Mouse (Mus musculus): Measurements from ENCODE around the gene AC131692.1. TPM values are rescaled to one million over a fixed set of nuclear protein-coding genes. Genes with fewer than 3 reads are reported as not detected.

The AC131692.1 gene
- polyA plus RNA-seq, 1 experiment from 2014 or later = 0.34 TPM

DNA sequence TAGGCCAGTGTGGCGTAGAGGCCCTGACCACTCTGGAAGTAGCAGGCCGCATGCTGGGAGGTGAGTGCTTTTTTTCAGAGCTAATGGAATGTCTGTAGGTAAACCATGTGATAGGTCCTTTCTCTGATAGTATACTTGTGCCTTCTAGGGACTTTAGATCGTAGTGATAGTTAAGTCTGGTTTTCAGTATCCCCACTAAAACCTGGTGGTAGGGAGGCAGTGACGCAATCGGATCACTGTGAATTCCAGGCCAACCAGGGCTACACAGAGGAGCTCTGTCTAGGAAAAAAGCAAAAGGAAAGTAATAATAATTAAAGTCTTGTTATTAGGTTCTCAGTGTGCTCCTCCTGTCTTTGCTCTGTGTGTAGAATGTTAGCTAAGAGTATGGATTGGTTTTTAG, 35.7 kb upstream of the AC131692.1 start:
- peak overlapping the region; percentile 78; the same call in 1 of the 2 replicates for H3K27ac ChIP-seq
- H3K9ac ChIP-seq = peak overlapping the region; percentile 97
- no peaks in the 10 kb centered on the region for H3K9me3 ChIP-seq
- peak overlapping the region; percentile 86 for H3K4me3 ChIP-seq
- no peak for ATAC-seq (ENCODE audit: insufficient number of reproducible peaks, insufficient read depth, low FRiP score, low TSS enrichment, low read depth)
- peak overlapping the region; percentile 84 for H3K4me2 ChIP-seq
- no peaks in the 10 kb centered on the region for H3K27me3 ChIP-seq
- peaks cover 37% of the 10 kb centered on the region for H3K36me3 ChIP-seq
- H3K4me1 ChIP-seq = peaks cover 34% of the 10 kb centered on the region
- 36% methylated on average over 5 of the region's 5 CpGs for WGBS

DNA sequence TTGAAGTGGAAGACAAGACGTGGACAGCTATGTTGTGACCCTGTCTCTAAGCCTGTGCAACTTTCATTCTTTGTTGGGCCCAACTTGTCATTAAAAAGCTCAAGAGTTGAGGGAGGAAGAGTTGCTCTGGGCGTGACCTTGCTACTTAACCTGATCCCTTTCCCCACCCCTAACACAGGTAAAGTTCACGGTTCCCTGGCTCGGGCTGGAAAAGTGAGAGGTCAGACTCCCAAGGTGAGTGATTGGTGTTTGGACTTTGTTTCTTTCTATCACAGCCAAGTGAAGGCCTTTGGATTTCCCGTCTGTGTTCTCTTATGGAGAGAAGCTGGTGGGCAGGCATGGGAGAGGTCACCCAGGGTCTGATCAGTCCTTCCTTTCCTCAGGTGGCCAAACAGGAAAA, 35.3 kb upstream of the AC131692.1 start:
- peak overlapping the region; percentile 84 for H3K4me2 ChIP-seq
- ATAC-seq (ENCODE audit: insufficient number of reproducible peaks, insufficient read depth, low FRiP score, low TSS enrichment, low read depth) = no peak
- no peak overlapping the region for H3K27ac ChIP-seq
- H3K4me1 ChIP-seq = peaks cover 34% of the 10 kb centered on the region
- H3K4me3 ChIP-seq = peak overlapping the region; percentile 86
- H3K36me3 ChIP-seq = peaks cover 32% of the 10 kb centered on the region
- no peaks in the 10 kb centered on the region for H3K9me3 ChIP-seq
- WGBS = 81% methylated on average over 5 of the region's 5 CpGs
- no peaks in the 10 kb centered on the region for H3K27me3 ChIP-seq
- H3K9ac ChIP-seq = peak overlapping the region; percentile 97

DNA sequence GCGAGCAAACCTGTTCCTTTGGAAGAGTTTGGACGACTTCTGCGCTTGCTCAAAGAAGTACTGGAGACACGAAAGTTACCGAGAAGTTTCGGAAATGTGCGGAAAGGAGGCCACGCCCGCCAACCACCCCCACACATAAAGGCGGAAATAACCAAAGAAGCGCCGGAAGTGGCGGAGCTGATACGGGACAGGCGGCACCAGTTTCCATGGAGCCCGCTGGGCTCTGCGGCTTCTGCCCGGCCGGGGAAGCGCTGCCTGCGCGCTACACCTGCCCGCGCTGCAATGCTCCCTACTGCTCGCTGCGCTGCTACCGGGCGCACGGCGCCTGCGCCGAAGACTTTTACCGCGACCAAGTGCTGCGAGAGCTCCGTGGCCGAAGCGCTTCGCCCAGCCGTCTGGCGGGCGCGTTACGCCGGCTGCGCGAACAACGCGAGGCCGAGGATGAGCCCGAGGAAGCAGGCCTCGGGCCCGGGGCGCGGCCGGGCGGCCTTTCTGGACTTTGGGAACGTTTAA, 33.1 kb upstream of the AC131692.1 start, which contains the start of gene Znhit2:
TSS of gene Znhit2 (plus strand) at position 172 of the 513 bp plus-strand sequence.
- Histone ChIP-seq H3K27me3 (no peaks in the 10 kb centered on the region), H3K36me3 (peaks cover 13% of the 10 kb centered on the region), H3K4me1 (peaks cover 34% of the 10 kb centered on the region), H3K27ac (peak within 1 kb of the TSS; percentile 94), H3K4me3 (peak within 1 kb of the TSS; percentile 90), H3K9me3 (no peaks in the 10 kb centered on the region), H3K9ac (peak within 1 kb of the TSS; percentile 96), H3K4me2 (peak within 1 kb of the TSS; percentile 100)
- ATAC-seq (ENCODE audit: insufficient number of reproducible peaks, insufficient read depth, low FRiP score, low TSS enrichment, low read depth) = peak; percentile 67
- 0% methylated on average over 58 of the region's 58 CpGs for WGBS

DNA sequence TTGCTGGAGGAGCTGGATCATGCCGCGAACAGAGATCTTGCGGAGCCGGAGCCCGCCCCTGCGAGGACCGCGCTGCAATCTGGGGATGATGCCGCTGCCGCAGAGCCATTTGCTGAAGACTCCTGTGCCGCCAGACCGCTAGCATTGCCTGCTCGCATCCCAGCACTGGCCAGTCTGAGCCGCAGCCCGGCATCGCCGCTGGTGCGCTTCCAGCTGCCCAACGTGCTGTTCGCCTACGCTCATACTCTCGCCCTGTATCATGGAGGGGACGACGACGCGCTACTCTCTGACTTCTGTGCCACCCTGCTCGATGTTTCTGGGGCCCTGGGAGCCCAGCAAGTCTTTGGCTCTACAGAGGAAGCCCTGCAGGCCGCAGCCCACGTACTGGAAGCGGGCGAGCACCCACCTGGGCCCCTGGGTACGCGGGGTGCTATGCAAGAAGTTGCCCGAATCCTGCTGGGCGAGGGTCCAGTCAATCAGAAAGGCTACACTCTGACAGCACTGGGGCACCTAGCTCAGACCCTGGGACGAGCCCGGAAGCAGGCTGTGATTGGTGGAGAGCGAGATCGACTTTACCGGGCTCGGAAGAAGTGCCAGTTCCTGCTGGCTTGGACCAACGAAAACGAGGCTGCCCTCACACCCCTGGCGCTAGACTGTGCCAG, 32.4 kb upstream of the AC131692.1 start:
- H3K27ac ChIP-seq = peak overlapping the region; percentile 94
- H3K4me2 ChIP-seq = peak overlapping the region; percentile 100
- H3K9ac ChIP-seq = peak overlapping the region; percentile 96
- peaks cover 34% of the 10 kb centered on the region for H3K4me1 ChIP-seq
- peak overlapping the region; percentile 90 for H3K4me3 ChIP-seq
- WGBS = 2% methylated on average over 44 of the region's 44 CpGs
- ATAC-seq (ENCODE audit: insufficient number of reproducible peaks, insufficient read depth, low FRiP score, low TSS enrichment, low read depth) = no peak
- no peaks in the 10 kb centered on the region for H3K27me3 ChIP-seq
- peaks cover 13% of the 10 kb centered on the region for H3K36me3 ChIP-seq
- H3K9me3 ChIP-seq = no peaks in the 10 kb centered on the region

DNA sequence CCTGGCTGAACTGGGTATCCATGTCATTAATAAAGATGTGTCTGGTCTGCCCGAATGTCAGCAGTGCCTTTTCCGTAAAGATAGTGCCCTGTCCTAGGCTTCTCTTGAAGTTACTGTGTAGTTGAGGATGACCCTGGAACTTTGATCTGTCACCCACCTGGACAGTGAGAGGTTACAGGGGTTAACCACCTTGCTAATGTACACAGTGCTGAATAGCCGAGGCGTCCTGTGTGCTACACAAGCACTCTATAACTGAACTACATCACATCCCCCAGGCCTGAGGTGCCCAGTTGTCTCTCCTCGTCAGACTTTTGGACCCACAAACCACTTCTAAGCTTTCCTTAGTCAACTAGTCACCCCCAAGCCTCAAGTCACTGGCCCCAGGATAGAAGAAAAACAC, 31.8 kb upstream of the AC131692.1 start:
- 69% methylated on average over 5 of the region's 5 CpGs for WGBS
- Histone ChIP-seq H3K36me3 (peaks cover 13% of the 10 kb centered on the region), H3K9ac (peak overlapping the region; percentile 96), H3K27ac (no peak overlapping the region), H3K9me3 (no peaks in the 10 kb centered on the region), H3K4me3 (peak overlapping the region; percentile 90), H3K4me2 (peak overlapping the region; percentile 100), H3K27me3 (no peaks in the 10 kb centered on the region), H3K4me1 (peaks cover 39% of the 10 kb centered on the region)
- no peak for ATAC-seq (ENCODE audit: insufficient number of reproducible peaks, insufficient read depth, low FRiP score, low TSS enrichment, low read depth)

DNA sequence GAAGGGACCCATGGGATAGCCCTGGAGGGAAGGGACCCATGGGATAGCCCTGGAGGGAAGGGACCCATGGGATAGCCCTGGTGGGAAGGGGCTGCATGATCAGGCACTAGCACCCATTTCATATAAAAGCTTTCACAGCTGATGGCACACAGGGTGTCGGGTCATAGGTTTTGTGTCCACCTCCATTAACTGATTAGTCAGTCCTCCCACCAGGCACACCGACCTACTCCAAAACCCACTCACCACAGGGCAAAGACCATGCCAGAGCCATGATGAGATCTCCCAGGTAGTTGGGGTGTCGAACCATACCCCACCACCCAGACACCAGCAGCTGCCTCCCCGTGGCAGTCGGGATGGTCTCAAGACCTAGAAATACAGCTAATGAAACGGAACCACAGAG, 31.1 kb upstream of the AC131692.1 start:
- H3K9ac ChIP-seq = no peak overlapping the region
- H3K9me3 ChIP-seq = no peaks in the 10 kb centered on the region
- 94% methylated on average over 6 of the region's 6 CpGs for WGBS
- H3K4me1 ChIP-seq = peaks cover 44% of the 10 kb centered on the region
- peak overlapping the region; percentile 100; the same call in 1 of the 2 replicates for H3K4me2 ChIP-seq
- no peak overlapping the region for H3K27ac ChIP-seq
- peaks cover 13% of the 10 kb centered on the region for H3K36me3 ChIP-seq
- no peaks in the 10 kb centered on the region for H3K27me3 ChIP-seq
- peak overlapping the region; percentile 90; the same call in 1 of the 2 replicates for H3K4me3 ChIP-seq
- ATAC-seq (ENCODE audit: insufficient number of reproducible peaks, insufficient read depth, low FRiP score, low TSS enrichment, low read depth) = no peak

DNA sequence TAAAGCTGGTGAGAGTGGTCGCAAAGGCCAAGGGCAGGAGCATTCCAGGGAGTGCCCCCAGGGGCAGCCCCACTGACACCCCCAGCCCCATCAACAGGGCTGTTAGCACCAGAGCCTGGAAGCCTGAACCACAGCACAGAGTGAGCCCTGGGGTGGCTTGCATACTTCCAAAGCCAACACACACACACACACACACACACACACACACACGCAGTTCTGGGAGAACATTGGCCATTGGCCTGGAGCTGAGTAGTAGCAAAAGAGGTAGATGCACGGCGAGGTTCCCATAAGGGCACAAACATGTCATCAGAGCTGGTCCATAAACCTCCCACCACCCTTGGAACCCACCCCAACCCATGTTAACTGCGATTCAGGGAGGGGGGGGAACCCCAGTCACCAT, 27.6 kb upstream of the AC131692.1 start:
- Histone ChIP-seq H3K9me3 (no peaks in the 10 kb centered on the region), H3K27ac (peak overlapping the region; percentile 86), H3K4me1 (peaks cover 35% of the 10 kb centered on the region), H3K27me3 (no peaks in the 10 kb centered on the region), H3K4me2 (peak overlapping the region; percentile 96), H3K36me3 (peaks cover 31% of the 10 kb centered on the region), H3K9ac (peak overlapping the region; percentile 75), H3K4me3 (peak overlapping the region; percentile 53)
- WGBS = 46% methylated on average over 5 of the region's 5 CpGs
- ATAC-seq (ENCODE audit: insufficient number of reproducible peaks, insufficient read depth, low FRiP score, low TSS enrichment, low read depth) = no peak

DNA sequence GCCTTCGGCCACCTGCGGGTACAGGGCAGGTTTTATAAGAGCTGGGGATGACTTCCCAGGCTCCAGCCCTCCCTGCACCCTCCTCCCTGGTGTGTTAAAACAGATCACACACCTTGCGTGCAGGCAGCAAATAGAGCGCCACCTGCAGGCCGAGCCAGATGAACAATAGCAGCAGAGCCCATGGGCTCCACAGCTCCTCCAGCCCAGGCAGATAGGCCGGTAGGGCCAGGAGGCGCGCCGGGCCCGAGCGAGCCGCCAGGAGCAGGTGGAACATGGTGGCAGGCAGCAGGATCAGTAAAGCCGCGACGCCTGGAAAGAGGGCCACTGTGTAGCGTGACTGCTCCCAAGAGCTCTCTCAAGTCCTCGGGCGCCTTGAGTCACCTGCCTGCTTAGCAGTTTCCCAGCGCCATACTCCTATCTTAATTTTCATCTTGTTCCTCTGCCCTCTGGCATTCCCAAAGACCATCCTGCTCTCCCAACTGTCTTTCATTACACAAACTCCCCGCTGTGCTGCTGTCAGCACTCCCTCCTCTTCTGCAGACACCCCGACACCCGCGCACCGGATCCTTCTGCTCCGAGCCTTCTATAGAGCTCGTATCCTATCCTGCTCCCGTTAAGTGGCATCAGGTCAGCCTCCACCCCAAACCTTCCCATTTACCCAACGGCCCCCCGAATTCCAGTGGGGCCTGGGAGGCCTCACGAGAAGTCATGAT, 27.1 kb upstream of the AC131692.1 start:
- Histone ChIP-seq H3K9ac (peak overlapping the region; percentile 75), H3K4me2 (peak overlapping the region; percentile 96), H3K36me3 (peaks cover 34% of the 10 kb centered on the region), H3K27ac (peak overlapping the region; percentile 86), H3K27me3 (no peaks in the 10 kb centered on the region), H3K9me3 (no peaks in the 10 kb centered on the region), H3K4me3 (peak overlapping the region; percentile 53), H3K4me1 (peaks cover 30% of the 10 kb centered on the region)
- 1% methylated on average over 30 of the region's 30 CpGs for WGBS
- ATAC-seq (ENCODE audit: insufficient number of reproducible peaks, insufficient read depth, low FRiP score, low TSS enrichment, low read depth) = peak; percentile 23; the same call in 1 of the 2 replicates

DNA sequence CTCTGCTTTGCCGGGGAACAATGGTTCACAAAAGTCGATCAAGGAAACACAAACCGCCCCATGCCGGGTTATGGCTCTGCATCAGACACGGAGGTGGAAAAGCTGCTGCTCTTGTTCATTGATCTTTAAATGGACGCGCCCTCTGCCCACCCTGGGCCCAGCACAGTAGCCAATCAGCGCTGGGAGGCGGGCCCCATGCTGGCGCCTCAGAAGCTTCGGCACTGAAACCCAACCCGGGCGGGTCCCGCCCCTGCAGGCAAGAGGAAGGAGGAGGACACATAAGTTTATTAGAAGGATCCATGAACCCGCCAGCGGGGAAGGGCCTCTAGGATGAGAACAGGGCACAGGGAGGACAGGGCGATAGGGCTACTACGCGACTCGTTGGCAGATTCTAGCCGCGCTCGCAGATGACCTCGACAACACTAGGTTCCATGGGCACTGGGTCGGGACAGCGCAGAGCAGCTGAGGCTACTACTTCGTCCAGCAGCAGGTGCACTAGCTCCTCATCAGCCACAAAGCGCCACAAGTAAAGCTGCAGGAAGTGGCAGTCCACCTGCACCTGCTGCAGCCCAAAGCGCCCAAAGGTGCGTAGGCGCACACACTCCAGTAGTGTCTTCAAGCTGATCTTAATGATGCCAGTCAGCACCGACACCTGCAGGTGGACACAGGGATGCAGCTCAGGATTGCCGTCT, 26.3 kb upstream of the AC131692.1 start, which contains the start of gene Tm7sf2:
TSS of gene Tm7sf2 (minus strand) at position 650 of the 692 bp plus-strand sequence.
- WGBS = 11% methylated on average over 33 of the region's 33 CpGs
- H3K27me3 ChIP-seq = no peaks in the 10 kb centered on the region

DNA sequence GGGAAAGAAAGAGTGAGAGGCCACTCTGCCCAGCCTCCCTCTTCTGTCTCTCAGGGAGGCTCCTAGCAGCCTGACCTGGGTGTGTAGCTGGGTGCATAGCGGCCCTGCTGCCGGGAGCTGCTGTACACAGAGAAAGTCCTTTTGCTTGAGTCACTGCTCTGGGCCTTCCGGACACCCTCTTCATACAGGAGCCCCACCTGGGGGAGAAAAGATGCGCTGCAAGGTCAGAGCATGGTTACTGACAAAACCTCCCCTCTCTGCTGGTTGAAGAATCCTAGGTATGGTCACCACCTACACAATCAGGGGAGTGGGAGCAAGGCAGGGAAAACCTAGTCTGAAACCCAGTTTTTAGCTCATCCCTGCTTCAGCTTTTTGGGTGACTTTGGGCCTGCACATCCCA, 25.3 kb upstream of the AC131692.1 start:
- Histone ChIP-seq H3K27me3 (no peaks in the 10 kb centered on the region), H3K36me3 (peaks cover 49% of the 10 kb centered on the region), H3K9ac (no peak overlapping the region), H3K9me3 (no peaks in the 10 kb centered on the region), H3K27ac (no peak overlapping the region), H3K4me1 (peaks cover 22% of the 10 kb centered on the region), H3K4me2 (no peak overlapping the region), H3K4me3 (no peak overlapping the region)
- no peak for ATAC-seq (ENCODE audit: insufficient number of reproducible peaks, insufficient read depth, low FRiP score, low TSS enrichment, low read depth)
- 86% methylated on average over 4 of the region's 4 CpGs for WGBS

More for the DNA sequence above, 26.3 kb upstream of the AC131692.1 start, which contains the start of gene Tm7sf2:
- no peaks in the 10 kb centered on the region for H3K9me3 ChIP-seq
- peak within 1 kb of the TSS; percentile 96 for H3K4me2 ChIP-seq
- peaks cover 23% of the 10 kb centered on the region for H3K4me1 ChIP-seq
- H3K27ac ChIP-seq = peak within 1 kb of the TSS; percentile 86
- H3K36me3 ChIP-seq = peaks cover 39% of the 10 kb centered on the region
- H3K9ac ChIP-seq = peak within 1 kb of the TSS; percentile 75
- peak; percentile 88 for ATAC-seq (ENCODE audit: insufficient number of reproducible peaks, insufficient read depth, low FRiP score, low TSS enrichment, low read depth)
- H3K4me3 ChIP-seq = peak within 1 kb of the TSS; percentile 53

DNA sequence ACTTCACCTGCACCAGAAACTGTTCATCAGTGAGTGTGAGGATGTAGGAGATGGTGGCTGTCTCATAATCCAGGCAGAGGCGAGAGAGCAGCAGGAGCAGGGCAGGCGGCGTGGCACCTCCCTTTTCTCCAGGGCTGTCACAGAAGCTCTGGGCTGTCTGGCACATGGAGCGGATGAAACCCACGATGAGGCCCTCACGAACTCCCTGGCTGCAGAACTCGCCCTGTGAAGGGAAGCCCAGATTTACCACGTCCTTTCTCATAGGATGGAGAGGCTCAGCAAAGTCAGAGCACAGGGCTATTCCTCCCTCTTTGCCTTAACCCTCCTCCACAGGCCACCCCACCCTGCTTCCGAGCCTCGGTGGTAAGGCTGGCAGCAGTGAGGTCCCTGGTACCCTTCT, 24.4 kb upstream of the AC131692.1 start:
- Histone ChIP-seq H3K4me1 (peaks cover 22% of the 10 kb centered on the region), H3K4me3 (no peak overlapping the region), H3K36me3 (peaks cover 56% of the 10 kb centered on the region), H3K27ac (no peak overlapping the region), H3K9me3 (no peaks in the 10 kb centered on the region), H3K9ac (no peak overlapping the region), H3K27me3 (no peaks in the 10 kb centered on the region), H3K4me2 (no peak overlapping the region)
- no peak for ATAC-seq (ENCODE audit: insufficient number of reproducible peaks, insufficient read depth, low FRiP score, low TSS enrichment, low read depth)
- WGBS = 93% methylated on average over 10 of the region's 10 CpGs

Measured in embryonic facial prominence, embryonic 13.5 days (tissue).